Mouse (Mus musculus) heart, postnatal 4 days (tissue): ENCODE results near the gene Pcca. TPM values are rescaled to one million over a fixed set of nuclear protein-coding genes. Genes with fewer than 3 reads are reported as not detected.

Experiments used
- total RNA-seq, 2 experiments: library from RNA; stranded (reverse); gene quantifications; 2 replicates each; pipeline ENCODE4 v1.2.3; 2021

Gene Pcca
- total RNA-seq, 2 experiments from 2014 or later = 26.3 to 34.9 TPM

Other genes with a start within 250 kb of the Pcca start
- gene Gm5089, start 83.2 kb upstream of the Pcca start, total RNA-seq = not detected
- gene Zic5, start 68.6 kb upstream of the Pcca start, total RNA-seq = not detected
- gene Zic2, start 58.9 kb upstream of the Pcca start, total RNA-seq = not detected
- gene Gm10837, start 43.7 kb upstream of the Pcca start, total RNA-seq = not detected